Mouse (Mus musculus) limb, embryonic 13.5 days (tissue): ENCODE measurements around the gene Kctd10. TPM values are rescaled to one million over a fixed set of nuclear protein-coding genes. Genes with fewer than 3 reads are reported as not detected.
A peak's percentile ranks its signal among the peaks of the same experiment; 100 is the strongest.

Source experiments
- ATAC-seq: fragments of 200-750 bp; cut with Nextera tagmentation; 2 replicates; pipeline ENCODE4 v1.8.0; 2017; ENCODE audit warnings: low read depth, moderate number of reproducible peaks, moderate TSS enrichment; ENCODE audit not compliant: low FRiP score
- H3K27ac ChIP-seq: fragments of 300-500 bp; sonication (generic); 2 replicates; pipeline ENCODE4 v1.5.1; 2015; ENCODE audit warnings: inconsistent platforms, mild to moderate bottlenecking, moderate library complexity
- H3K27me3 ChIP-seq: fragments of 300-500 bp; sonication (generic); 2 replicates; pipeline ENCODE4 v1.6.1; 2015; ENCODE audit warnings: mild to moderate bottlenecking, inconsistent platforms
- H3K36me3 ChIP-seq: fragments of 300-500 bp; sonication (generic); 2 replicates; pipeline ENCODE4 v1.6.1; 2015; ENCODE audit warnings: inconsistent platforms, mild to moderate bottlenecking, moderate library complexity
- H3K4me1 ChIP-seq: fragments of 300-500 bp; sonication (generic); 2 replicates; pipeline ENCODE4 v1.6.1; 2015; ENCODE audit warnings: inconsistent platforms
- H3K4me2 ChIP-seq: fragments of 300-500 bp; sonication (generic); replicated peaks from 2 replicates; pipeline ENCODE4 v1.6.1; 2015; ENCODE audit warnings: inconsistent platforms, mild to moderate bottlenecking, moderate library complexity
- H3K4me3 ChIP-seq: fragments of 300-500 bp; sonication (generic); 2 replicates; pipeline ENCODE4 v1.5.1; 2015; ENCODE audit warnings: moderate library complexity, mild to moderate bottlenecking, inconsistent platforms
- H3K9ac ChIP-seq: fragments of 300-500 bp; sonication (generic); 2 replicates; pipeline ENCODE4 v1.6.1; 2015; ENCODE audit warnings: mild to moderate bottlenecking, inconsistent platforms
- H3K9me3 ChIP-seq: fragments of 300-500 bp; sonication (generic); 2 replicates; pipeline ENCODE4 v1.6.1; 2016; ENCODE audit warnings: inconsistent platforms
- WGBS: fragments of 180-500 bp; shearing (Covaris S2); methylation state at CpG from one replicate; pipeline ENCODE4 v1.1.7; 2015; 5-methylcytosine and 5-hydroxymethylcytosine counted together
- polyA plus RNA-seq: library from polyadenylated mRNA; unstranded; fragments of >200 nt; fragmentation: Nextera tagmentation; extraction: Ambion mirVana; gene quantifications from 2 replicates; pipeline ENCODE4 v1.2.1, GENCODE M21; 2015

The Kctd10 gene
- polyA plus RNA-seq, 1 experiment from 2014 or later: 90.6 TPM

DNA sequence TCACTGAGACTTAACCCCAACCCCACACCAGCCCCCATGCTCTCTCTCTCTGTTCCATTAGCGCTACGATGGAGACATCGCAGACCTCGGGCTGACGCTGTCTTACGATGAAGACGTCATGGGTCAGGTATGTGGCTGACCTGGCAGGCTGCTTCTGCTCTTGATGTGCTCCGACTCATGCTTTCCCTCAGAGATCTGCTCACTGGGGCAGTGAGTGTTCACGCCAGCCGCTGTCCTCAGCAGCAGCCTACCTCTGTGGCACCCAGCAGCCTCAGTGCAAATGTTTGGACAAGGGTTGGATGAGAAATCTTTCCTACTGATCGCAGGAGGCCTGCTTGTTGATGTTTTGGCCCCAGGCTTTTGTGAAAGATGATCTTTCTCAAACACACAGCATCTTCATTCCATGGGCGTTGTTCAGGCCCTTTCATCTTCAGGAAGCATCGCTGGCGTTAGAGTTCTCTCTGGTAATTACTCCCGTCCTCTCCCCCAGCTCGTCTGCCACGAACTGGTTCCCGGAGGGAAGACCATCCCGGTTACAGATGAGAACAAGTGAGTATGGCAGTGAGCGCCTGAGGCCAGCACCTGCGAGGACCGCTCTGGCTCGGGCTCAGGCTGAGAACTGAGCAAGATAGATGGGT, 32.2 kb upstream of the Kctd10 start:
- H3K4me3 ChIP-seq: no peak overlapping the region
- 68% methylated on average over 23 of the region's 23 CpGs for WGBS

DNA sequence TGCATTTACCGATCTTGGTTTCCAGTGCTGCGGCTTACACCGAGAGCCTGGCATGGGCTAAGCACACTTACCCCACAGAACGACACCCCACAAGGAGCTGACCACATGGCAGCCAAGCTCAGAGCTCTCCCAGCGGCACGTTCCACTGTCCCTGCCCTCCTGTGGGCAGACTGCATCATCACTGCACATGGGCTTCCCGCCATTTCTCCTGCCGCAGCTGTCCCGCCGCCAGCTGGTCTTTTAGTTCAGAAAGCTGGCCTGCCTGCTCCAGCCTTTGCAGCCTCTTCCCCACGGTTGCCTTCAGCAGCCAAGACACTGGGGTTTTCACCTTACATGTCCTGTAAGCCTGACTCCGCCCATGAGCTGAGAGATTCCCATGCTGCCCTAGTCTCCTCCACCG, 30.1 kb upstream of the Kctd10 start:
- H3K36me3 ChIP-seq: peaks cover 100% of the 10 kb centered on the region
- 92% methylated on average over 13 of the region's 13 CpGs for WGBS

More for the DNA sequence above, 32.2 kb upstream of the Kctd10 start:
- no peak overlapping the region for H3K9ac ChIP-seq
- H3K9me3 ChIP-seq: no peaks in the 10 kb centered on the region
- no peak overlapping the region for H3K4me2 ChIP-seq
- H3K36me3 ChIP-seq: peaks cover 100% of the 10 kb centered on the region
- H3K27me3 ChIP-seq: no peaks in the 10 kb centered on the region
- H3K4me1 ChIP-seq: no peaks in the 10 kb centered on the region
- H3K27ac ChIP-seq: no peak overlapping the region
- no peak for ATAC-seq

DNA sequence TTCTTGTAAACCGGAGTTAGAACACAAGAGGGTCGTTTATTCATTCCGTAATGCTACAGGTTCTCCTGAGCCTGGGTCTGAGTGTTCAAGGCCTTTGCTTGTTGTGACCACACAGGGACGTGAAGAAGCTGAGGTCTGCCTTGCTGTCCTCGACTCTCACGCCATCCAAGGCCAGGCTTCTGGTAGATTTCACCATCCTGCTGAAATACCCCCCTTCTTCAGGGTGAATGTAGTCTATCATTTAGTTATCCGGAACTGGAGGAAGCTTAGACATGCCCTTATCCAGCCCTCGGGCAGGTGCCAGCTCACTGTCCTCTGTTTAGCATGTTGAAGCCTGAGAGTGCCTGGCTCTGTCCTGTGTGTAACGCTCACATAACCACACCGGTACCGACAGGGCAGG, 28.5 kb upstream of the Kctd10 start:
- Histone ChIP-seq H3K4me3 (no peak overlapping the region), H3K9ac (no peak overlapping the region), H3K27me3 (no peaks in the 10 kb centered on the region), H3K9me3 (no peaks in the 10 kb centered on the region), H3K4me2 (no peak overlapping the region), H3K36me3 (peaks cover 100% of the 10 kb centered on the region), H3K4me1 (no peaks in the 10 kb centered on the region), H3K27ac (no peak overlapping the region)
- no peak for ATAC-seq
- 90% methylated on average over 11 of the region's 11 CpGs for WGBS

More for the DNA sequence above, 30.1 kb upstream of the Kctd10 start:
- ATAC-seq: no peak
- Histone ChIP-seq H3K9ac (no peak overlapping the region), H3K4me3 (no peak overlapping the region), H3K27ac (no peak overlapping the region), H3K4me1 (no peaks in the 10 kb centered on the region), H3K4me2 (no peak overlapping the region), H3K9me3 (no peaks in the 10 kb centered on the region), H3K27me3 (no peaks in the 10 kb centered on the region)

DNA sequence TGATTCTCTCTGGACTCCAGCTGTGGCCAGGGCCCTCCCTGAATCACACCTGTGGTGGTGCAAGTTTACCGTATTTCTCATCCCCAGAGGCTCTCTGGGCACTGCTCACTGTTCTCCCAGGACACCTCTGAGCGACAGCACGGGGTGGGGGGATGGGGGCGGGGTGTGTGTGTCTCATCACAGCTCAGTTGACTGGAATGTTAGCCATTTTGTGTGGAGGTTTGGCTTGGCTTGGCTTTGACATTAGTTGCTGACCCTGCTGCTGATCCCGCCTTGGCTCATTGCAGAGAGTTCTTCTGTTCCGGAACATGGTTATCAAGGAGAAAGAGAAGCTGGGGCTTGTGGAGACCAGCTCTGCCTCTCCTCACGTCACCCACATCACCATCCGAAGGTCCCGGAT, 27.5 kb upstream of the Kctd10 start:
- H3K27me3 ChIP-seq: no peaks in the 10 kb centered on the region
- peaks cover 100% of the 10 kb centered on the region for H3K36me3 ChIP-seq
- ATAC-seq: no peak
- no peak overlapping the region for H3K27ac ChIP-seq
- WGBS: 88% methylated on average over 9 of the region's 9 CpGs
- no peak overlapping the region for H3K4me2 ChIP-seq
- H3K4me1 ChIP-seq: no peaks in the 10 kb centered on the region
- no peak overlapping the region for H3K4me3 ChIP-seq
- H3K9ac ChIP-seq: no peak overlapping the region
- H3K9me3 ChIP-seq: no peaks in the 10 kb centered on the region

- H3K36me3 ChIP-seq: peaks cover 100% of the 10 kb centered on the region
- no peak overlapping the region for H3K4me3 ChIP-seq
- no peak for ATAC-seq
- no peaks in the 10 kb centered on the region for H3K4me1 ChIP-seq
- WGBS: 88% methylated on average over 10 of the region's 10 CpGs
- no peak overlapping the region for H3K4me2 ChIP-seq
- no peak overlapping the region for H3K27ac ChIP-seq
- no peaks in the 10 kb centered on the region for H3K27me3 ChIP-seq
- no peaks in the 10 kb centered on the region for H3K9me3 ChIP-seq
- no peak overlapping the region for H3K9ac ChIP-seq
These were observed 27.0 kb upstream of the Kctd10 start for GRCm38 (mm10) chr5:114407269-114407668.

DNA sequence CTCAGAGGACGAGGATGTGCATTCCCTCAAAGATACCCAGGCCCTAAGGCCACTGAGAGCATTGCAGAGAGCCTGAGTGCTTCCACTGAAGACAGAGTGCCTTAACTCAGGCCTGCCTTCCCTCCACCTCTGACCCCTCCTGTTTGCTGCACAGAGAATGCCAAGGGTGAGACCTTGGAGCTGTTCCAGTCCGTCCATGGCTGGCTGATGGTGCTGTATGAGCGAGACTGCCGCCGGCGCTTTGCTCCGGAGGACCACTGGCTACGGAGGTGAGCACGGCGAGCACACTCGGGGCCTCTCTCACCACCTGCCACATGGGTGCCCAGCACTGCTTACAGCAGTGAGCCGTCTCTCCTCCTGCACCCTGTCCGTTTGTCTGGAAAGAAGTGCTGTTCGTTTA, 26.3 kb upstream of the Kctd10 start:
- 88% methylated on average over 14 of the region's 14 CpGs for WGBS
- H3K27me3 ChIP-seq: no peaks in the 10 kb centered on the region
- ATAC-seq: no peak
- H3K27ac ChIP-seq: no peak overlapping the region
- no peak overlapping the region for H3K4me3 ChIP-seq
- no peaks in the 10 kb centered on the region for H3K9me3 ChIP-seq
- no peak overlapping the region for H3K9ac ChIP-seq
- no peaks in the 10 kb centered on the region for H3K4me1 ChIP-seq
- H3K4me2 ChIP-seq: no peak overlapping the region
- H3K36me3 ChIP-seq: peaks cover 100% of the 10 kb centered on the region

- Histone ChIP-seq H3K36me3 (peaks cover 98% of the 10 kb centered on the region), H3K9me3 (no peaks in the 10 kb centered on the region), H3K4me2 (no peak overlapping the region), H3K9ac (no peak overlapping the region), H3K4me3 (no peak overlapping the region), H3K4me1 (no peaks in the 10 kb centered on the region), H3K27ac (no peak overlapping the region), H3K27me3 (no peaks in the 10 kb centered on the region)
- 85% methylated on average over 9 of the region's 9 CpGs for WGBS
- no peak for ATAC-seq
These were observed 12.9 kb upstream of the Kctd10 start for GRCm38 (mm10) chr5:114393169-114393568.

DNA sequence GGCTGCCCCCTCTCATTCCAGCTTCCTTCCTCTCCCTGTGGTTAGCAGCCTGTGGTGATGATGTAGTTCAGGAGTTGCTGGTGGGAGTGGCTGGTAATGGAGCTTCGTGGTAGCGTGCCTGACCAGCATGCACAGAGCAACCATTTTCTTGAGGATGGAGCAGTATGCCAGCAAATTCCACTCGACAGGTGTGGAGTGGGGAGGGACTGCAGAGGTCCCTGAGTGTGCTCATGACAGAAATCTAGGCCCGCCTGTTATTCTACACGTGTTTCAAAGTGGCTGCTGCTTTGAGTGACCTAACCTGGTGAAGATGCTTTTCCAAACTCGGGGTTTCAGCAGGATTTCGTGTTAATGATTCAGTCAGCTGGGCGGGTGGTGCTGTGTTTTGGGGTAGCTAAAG, 4.1 kb upstream of the Kctd10 start:
- Histone ChIP-seq H3K27ac (no peak overlapping the region), H3K9me3 (no peaks in the 10 kb centered on the region), H3K36me3 (peaks cover 58% of the 10 kb centered on the region), H3K4me2 (no peak overlapping the region), H3K4me1 (peaks cover 17% of the 10 kb centered on the region), H3K4me3 (no peak overlapping the region), H3K9ac (no peak overlapping the region), H3K27me3 (no peaks in the 10 kb centered on the region)
- no peak for ATAC-seq
- WGBS: 92% methylated on average over 8 of the region's 8 CpGs

DNA sequence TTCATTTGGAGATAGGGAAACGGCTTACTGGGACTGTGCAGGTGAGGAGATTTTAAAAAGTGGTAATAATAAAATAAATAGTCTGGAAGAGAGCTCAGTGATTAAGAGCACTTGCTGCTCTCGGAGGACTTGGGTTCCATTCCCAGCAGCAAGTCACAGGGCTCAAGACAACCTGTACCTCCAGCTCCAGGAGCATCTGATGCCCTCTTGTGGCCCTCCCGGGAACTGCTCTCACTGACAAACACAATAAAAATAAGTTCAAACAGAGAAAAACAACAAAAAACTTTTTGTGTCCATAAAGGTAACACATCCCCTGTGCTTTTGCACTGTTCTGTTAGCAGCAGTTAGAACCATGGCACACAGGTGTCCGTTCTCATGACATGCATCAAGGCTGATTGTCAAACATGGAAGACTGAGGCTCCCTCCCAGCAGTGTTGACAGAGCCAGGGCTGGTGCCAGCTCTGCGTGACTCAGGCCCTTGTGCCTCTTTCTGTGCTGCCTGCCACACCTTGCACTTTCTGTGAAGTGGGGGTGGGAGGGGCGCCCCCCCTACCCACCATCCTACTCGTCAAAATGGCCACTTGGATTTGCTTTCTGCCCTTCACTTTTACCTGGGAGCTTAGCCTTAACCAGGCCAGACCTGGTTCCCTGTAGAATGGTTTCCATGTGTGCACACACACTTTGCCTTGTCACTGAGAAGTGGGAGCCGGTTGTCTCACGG, 3.0 kb upstream of the Kctd10 start:
- WGBS: 78% methylated on average over 9 of the region's 9 CpGs
- Histone ChIP-seq H3K36me3 (peaks cover 47% of the 10 kb centered on the region), H3K27ac (no peak overlapping the region), H3K4me2 (no peak overlapping the region), H3K27me3 (no peaks in the 10 kb centered on the region), H3K9me3 (no peaks in the 10 kb centered on the region), H3K9ac (no peak overlapping the region), H3K4me1 (peaks cover 28% of the 10 kb centered on the region), H3K4me3 (no peak overlapping the region)
- ATAC-seq: no peak

- no peaks in the 10 kb centered on the region for H3K27me3 ChIP-seq
- H3K36me3 ChIP-seq: peaks cover 30% of the 10 kb centered on the region
- 0% methylated on average over 18 of the region's 18 CpGs for WGBS
- H3K27ac ChIP-seq: peak overlapping the region; percentile 79
- peak overlapping the region; percentile 94 for H3K4me2 ChIP-seq
- H3K4me3 ChIP-seq: peak overlapping the region; percentile 91
- H3K9ac ChIP-seq: peak overlapping the region; percentile 95
- ATAC-seq: no peak; the same call in 1 of the 2 replicates
- H3K4me1 ChIP-seq: peaks cover 43% of the 10 kb centered on the region
- no peaks in the 10 kb centered on the region for H3K9me3 ChIP-seq
These were observed 674 bp upstream of the Kctd10 start for GRCm38 (mm10) chr5:114381013-114381351.

DNA sequence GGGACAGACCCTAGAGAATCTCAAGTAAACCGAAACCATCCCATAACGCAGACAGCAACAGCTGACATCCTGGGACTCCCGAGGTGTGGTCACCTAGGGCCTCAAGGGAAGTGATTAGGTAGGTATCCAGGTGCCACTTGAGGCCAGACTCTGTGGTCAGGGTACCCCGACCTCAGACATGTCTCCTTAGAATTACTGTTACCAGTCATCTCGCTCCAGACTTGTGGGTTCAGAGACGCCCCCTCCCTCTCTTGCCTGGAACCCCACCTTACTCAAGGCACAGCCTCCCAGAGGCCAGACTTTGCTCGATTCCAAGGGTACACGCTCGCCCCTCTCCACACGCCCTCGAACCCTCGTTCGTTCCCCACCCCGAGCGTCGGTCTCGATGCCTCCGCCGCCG, 545 bp downstream of the Kctd10 start:
- no peaks in the 10 kb centered on the region for H3K9me3 ChIP-seq
- H3K27me3 ChIP-seq: no peaks in the 10 kb centered on the region
- peak overlapping the region; percentile 94 for H3K4me2 ChIP-seq
- H3K27ac ChIP-seq: peak overlapping the region; percentile 75
- WGBS: 2% methylated on average over 20 of the region's 20 CpGs
- peaks cover 43% of the 10 kb centered on the region for H3K4me1 ChIP-seq
- peak; percentile 48 for ATAC-seq
- H3K9ac ChIP-seq: peak overlapping the region; percentile 95
- H3K4me3 ChIP-seq: peak overlapping the region; percentile 91
- peaks cover 30% of the 10 kb centered on the region for H3K36me3 ChIP-seq

DNA sequence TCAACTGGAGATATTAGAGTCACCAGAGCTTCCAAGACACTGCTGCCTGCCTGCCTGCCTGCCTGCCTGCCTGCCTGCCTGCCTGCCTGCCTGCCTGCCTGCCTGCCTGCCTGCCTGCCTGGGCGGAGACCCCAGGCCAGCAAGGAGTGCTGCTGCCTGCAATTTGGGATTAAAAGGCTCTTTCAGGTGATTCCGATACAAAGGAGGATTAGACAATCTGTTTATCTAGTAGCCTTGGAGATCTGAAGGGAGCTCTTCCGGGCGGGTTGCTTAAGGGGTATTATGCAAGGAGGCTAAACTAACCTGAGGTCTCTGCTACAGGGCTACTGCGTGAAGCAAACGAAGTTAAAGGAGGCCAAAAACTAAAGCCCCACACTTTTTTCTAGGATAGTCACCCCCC, 1.4 kb downstream of the Kctd10 start:
- H3K4me3 ChIP-seq: peak overlapping the region; percentile 91
- H3K4me1 ChIP-seq: peaks cover 47% of the 10 kb centered on the region
- peaks cover 31% of the 10 kb centered on the region for H3K36me3 ChIP-seq
- WGBS: 47% methylated on average over 6 of the region's 6 CpGs
- H3K4me2 ChIP-seq: peak overlapping the region; percentile 94
- no peaks in the 10 kb centered on the region for H3K9me3 ChIP-seq
- H3K27me3 ChIP-seq: no peaks in the 10 kb centered on the region
- H3K27ac ChIP-seq: peak overlapping the region; percentile 15; the same call in 1 of the 2 replicates
- H3K9ac ChIP-seq: peak overlapping the region; percentile 95
- ATAC-seq: no peak
